Mouse (Mus musculus) liver, embryonic 14.5 days (tissue): ENCODE results near the gene Ccl22.

ENCODE experiments used
- CTCF ChIP-seq: IDR thresholded peaks from 2 replicates; pipeline ENCODE4 v1.5.1; 2016; ENCODE audit warnings: antibody characterized with exemption, low read depth, control low read depth
- EP300 ChIP-seq: IDR thresholded peaks from 2 replicates; pipeline ENCODE4 v1.6.1; 2016; ENCODE audit warnings: antibody characterized with exemption, low read depth

DNA sequence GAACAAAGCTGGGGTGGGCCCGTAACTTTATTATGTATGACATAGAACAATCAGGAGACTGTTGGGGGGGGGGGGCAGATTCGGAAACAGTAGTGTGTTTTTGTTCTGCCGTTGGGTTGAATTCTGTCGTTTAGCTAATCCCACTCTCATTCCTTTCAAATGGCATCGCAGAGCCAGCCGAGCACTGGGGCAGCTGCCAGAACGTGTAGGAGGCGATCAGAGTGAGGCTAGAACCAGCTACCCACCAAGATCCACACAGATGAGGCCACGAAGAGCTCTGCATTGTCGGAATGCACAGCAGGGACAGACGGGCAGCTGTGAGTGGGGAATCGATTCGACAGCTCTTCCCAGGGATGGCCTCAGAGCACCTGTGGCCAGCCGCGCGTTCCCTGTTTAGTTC, 46.0 kb upstream of the Ccl22 start:
- TF ChIP-seq CTCF: no peak
- TF ChIP-seq EP300: no peak
